15 mouse cellular contexts compared by ENCODE assay signal in genomic region chr7:43476376-43476775, GRCm38 (mm10). TPM values are rescaled to one million over a fixed set of nuclear protein-coding genes. Genes with fewer than 3 reads are reported as not detected.
A peak's percentile ranks its signal among the peaks of the same experiment; 100 is the strongest.
DNase-seq lines count a peak whose midpoint lies in the region; ATAC-seq lines count a peak whose summit lies in the region.
"Had no signal": no experiment of that assay in that cellular context is flagged by ENCODE, and none has a peak within 500 bp of the region (broad histone marks: within the 10 kb centered on the region; RNA-seq: fewer than 3 reads in every experiment).

No protein-coding gene starts in this region.

- no peak for ATAC-seq in hindbrain, embryonic 16.5 days
- 0 out of 2 replicates have a peak, but pooled peaks have one; percentile 7 for ATAC-seq in neural tube, embryonic 11.5 days (ENCODE audit: insufficient read depth, low FRiP score, low TSS enrichment)
- ATAC-seq in embryonic facial prominence, embryonic 11.5 days (replicated peaks; ENCODE audit: insufficient number of reproducible peaks, low FRiP score, low TSS enrichment, low read depth): peak; percentile 20; the same call in 1 of the 2 replicates
- 0 out of 2 replicates have a peak, but pooled peaks have one; percentile 11 for ATAC-seq in neural tube, embryonic 15.5 days (ENCODE audit: low FRiP score)

- H3K9ac ChIP-seq in hindbrain, embryonic 16.5 days (ENCODE audit: low read depth, low read length): no peak overlapping the region
- H3K9ac ChIP-seq in neural tube, embryonic 11.5 days (ENCODE audit: low read length): no peak overlapping the region; the same call in 1 of the 2 replicates
- H3K9ac ChIP-seq in embryonic facial prominence, embryonic 11.5 days (replicated peaks; ENCODE audit: low read length): no peak overlapping the region
- H3K9ac ChIP-seq in neural tube, embryonic 15.5 days (replicated peaks): no peak overlapping the region

- no peak overlapping the region for H3K4me2 ChIP-seq in hindbrain, embryonic 16.5 days (ENCODE audit: low read length)
- no peak overlapping the region for H3K4me2 ChIP-seq in neural tube, embryonic 11.5 days (ENCODE audit: low read depth)
- no peak overlapping the region for H3K4me2 ChIP-seq in embryonic facial prominence, embryonic 11.5 days (ENCODE audit: low read depth, low read length)
- no peak overlapping the region for H3K4me2 ChIP-seq in neural tube, embryonic 15.5 days

- DNase-seq in hindbrain, embryonic 10.5 days (ENCODE audit: low spot score): no peak
- peak; percentile 32 for DNase-seq in neural tube, embryonic 11.5 days (ENCODE audit: low spot score)
- DNase-seq in neural tube, embryonic 10.5 days (ENCODE audit: extremely low spot score, low spot score): no peak
- DNase-seq in embryonic facial prominence, embryonic 11.5 days (ENCODE audit: low spot score): peak; percentile 39
- DNase-seq in right cerebral cortex, postnatal 36 days (ENCODE audit: low spot score in 2 of 2): no peak
- DNase-seq: cerebellum, adult 18-20 months; right cerebral cortex, postnatal 25 days had no signal

- H3K36me3 ChIP-seq in hindbrain, embryonic 10.5 days: peaks cover 5% of the 10 kb centered on the region; the same call in 1 of the 2 replicates
- peaks cover 4% of the 10 kb centered on the region; the same call in 1 of the 2 replicates for H3K36me3 ChIP-seq in hindbrain, embryonic 16.5 days (ENCODE audit: control insufficient read depth, insufficient read depth, low read length)
- no peaks in the 10 kb centered on the region for H3K36me3 ChIP-seq in neural tube, embryonic 11.5 days (ENCODE audit: control insufficient read depth, insufficient read depth, low read length)
- H3K36me3 ChIP-seq in embryonic facial prominence, embryonic 11.5 days (replicated peaks; ENCODE audit: control insufficient read depth, insufficient read depth, low read depth, low read length): no peaks in the 10 kb centered on the region
- peaks cover 29% of the 10 kb centered on the region for H3K36me3 ChIP-seq in neural tube, embryonic 15.5 days

- WGBS in hindbrain, embryonic 10.5 days: 2% methylated on average over 13 of the region's 13 CpGs
- 15% methylated on average over 13 of the region's 13 CpGs for WGBS in hindbrain, embryonic 16.5 days
- 7% methylated on average over 13 of the region's 13 CpGs for WGBS in neural tube, embryonic 11.5 days
- WGBS in embryonic facial prominence, embryonic 11.5 days: 2% methylated on average over 13 of the region's 13 CpGs
- 10% methylated on average over 13 of the region's 13 CpGs for WGBS in neural tube, embryonic 15.5 days

- H3K27ac ChIP-seq in hindbrain, embryonic 10.5 days: no peak overlapping the region
- no peak overlapping the region for H3K27ac ChIP-seq in hindbrain, embryonic 16.5 days (ENCODE audit: low read depth, low read length)
- no peak overlapping the region for H3K27ac ChIP-seq in neural tube, embryonic 11.5 days (ENCODE audit: low read depth, low read length)
- no peak overlapping the region for H3K27ac ChIP-seq in embryonic facial prominence, embryonic 11.5 days (replicated peaks; ENCODE audit: low read depth, low read length)
- H3K27ac ChIP-seq in neural tube, embryonic 15.5 days (replicated peaks): no peak overlapping the region

- H3K4me1 ChIP-seq in hindbrain, embryonic 10.5 days (replicated peaks): peaks cover 21% of the 10 kb centered on the region
- no peaks in the 10 kb centered on the region for H3K4me1 ChIP-seq in hindbrain, embryonic 16.5 days (ENCODE audit: control insufficient read depth, insufficient read depth, low read depth, low read length)
- no peaks in the 10 kb centered on the region for H3K4me1 ChIP-seq in neural tube, embryonic 11.5 days (ENCODE audit: control insufficient read depth, insufficient read depth, low read length)
- H3K4me1 ChIP-seq in embryonic facial prominence, embryonic 11.5 days (ENCODE audit: control insufficient read depth, insufficient read depth, low read length): no peaks in the 10 kb centered on the region
- no peaks in the 10 kb centered on the region for H3K4me1 ChIP-seq in neural tube, embryonic 15.5 days

- H3K4me3 ChIP-seq in hindbrain, embryonic 10.5 days: peak overlapping the region; percentile 25
- H3K4me3 ChIP-seq in hindbrain, embryonic 16.5 days (ENCODE audit: low read length): no peak overlapping the region
- no peak overlapping the region for H3K4me3 ChIP-seq in neural tube, embryonic 11.5 days (ENCODE audit: low read depth, low read length)
- no peak overlapping the region for H3K4me3 ChIP-seq in embryonic facial prominence, embryonic 11.5 days (ENCODE audit: low read depth, low read length)
- H3K4me3 ChIP-seq in neural tube, embryonic 15.5 days (replicated peaks): no peak overlapping the region

- H3K27me3 ChIP-seq in hindbrain, embryonic 10.5 days (ENCODE audit: insufficient read depth, poor library complexity, severe bottlenecking): peaks cover 56% of the 10 kb centered on the region
- H3K27me3 ChIP-seq in hindbrain, embryonic 16.5 days (replicated peaks; ENCODE audit: control insufficient read depth, insufficient read depth, low read length): peaks cover 12% of the 10 kb centered on the region
- H3K27me3 ChIP-seq in neural tube, embryonic 11.5 days (ENCODE audit: control insufficient read depth, insufficient read depth, low read length): peaks cover 32% of the 10 kb centered on the region
- H3K27me3 ChIP-seq in embryonic facial prominence, embryonic 11.5 days (ENCODE audit: control insufficient read depth, insufficient read depth, low read length): peaks cover 20% of the 10 kb centered on the region
- peaks cover 38% of the 10 kb centered on the region for H3K27me3 ChIP-seq in neural tube, embryonic 15.5 days (replicated peaks)

- no peaks in the 10 kb centered on the region for H3K9me3 ChIP-seq in hindbrain, embryonic 10.5 days
- no peaks in the 10 kb centered on the region for H3K9me3 ChIP-seq in hindbrain, embryonic 16.5 days (ENCODE audit: control insufficient read depth, low read length)
- no peaks in the 10 kb centered on the region for H3K9me3 ChIP-seq in neural tube, embryonic 11.5 days (ENCODE audit: control insufficient read depth, low read length)
- H3K9me3 ChIP-seq in embryonic facial prominence, embryonic 11.5 days (replicated peaks; ENCODE audit: control insufficient read depth, low read length): no peaks in the 10 kb centered on the region
- H3K9me3 ChIP-seq in neural tube, embryonic 15.5 days (replicated peaks): no peaks in the 10 kb centered on the region

RNA-seq across cellular contexts. Expression of gene Vsig10l, which starts 13.4 kb away (rescaled TPM):
- 1.5 and 3.8 TPM in 2 replicates for polyA plus RNA-seq in hindbrain, embryonic 10.5 days (2016; fragmentation: Nextera tagmentation; extraction: Ambion mirVana)
- 20.4 and 26.1 TPM in 2 replicates for polyA plus RNA-seq in hindbrain, embryonic 16.5 days (2015; fragmentation: Nextera tagmentation; extraction: Ambion mirVana)
- polyA plus RNA-seq in neural tube, embryonic 11.5 days (2014; fragmentation: Nextera tagmentation; extraction: Ambion mirVana): 2.0 and 4.0 TPM in 2 replicates
- 1.7 and 2.0 TPM in 2 replicates for polyA plus RNA-seq in embryonic facial prominence, embryonic 11.5 days (2014; fragmentation: Nextera tagmentation; extraction: Ambion mirVana)
- polyA plus RNA-seq in neural tube, embryonic 15.5 days (2015; fragmentation: Nextera tagmentation; extraction: Ambion mirVana): 16.4 and 21.2 TPM in 2 replicates

RNA-seq across cellular contexts. Expression of gene Iglon5, which starts 13.5 kb away (rescaled TPM):
- 0.80 and 2.2 TPM in 2 replicates for polyA plus RNA-seq in hindbrain, embryonic 10.5 days (2016; fragmentation: Nextera tagmentation; extraction: Ambion mirVana)
- 9.7 and 12.0 TPM in 2 replicates for polyA plus RNA-seq in hindbrain, embryonic 16.5 days (2015; fragmentation: Nextera tagmentation; extraction: Ambion mirVana)
- polyA plus RNA-seq in neural tube, embryonic 11.5 days (2014; fragmentation: Nextera tagmentation; extraction: Ambion mirVana): 2.4 and 2.7 TPM in 2 replicates
- 1.1 and 1.5 TPM in 2 replicates for polyA plus RNA-seq in embryonic facial prominence, embryonic 11.5 days (2014; fragmentation: Nextera tagmentation; extraction: Ambion mirVana)
- 12.2 and 14.0 TPM in 2 replicates for polyA plus RNA-seq in neural tube, embryonic 15.5 days (2015; fragmentation: Nextera tagmentation; extraction: Ambion mirVana)
- polyA plus RNA-seq: liver, embryonic 16.5 days had no signal

RNA-seq across cellular contexts. Expression of gene 4931406B18Rik, which starts 29.4 kb away (rescaled TPM):
- polyA plus RNA-seq in hindbrain, embryonic 10.5 days (2016; fragmentation: Nextera tagmentation; extraction: Ambion mirVana): not detected in 2 replicates
- polyA plus RNA-seq in hindbrain, embryonic 16.5 days (2015; fragmentation: Nextera tagmentation; extraction: Ambion mirVana): 0.07 and 0.11 TPM in 2 replicates
- not detected in 2 replicates for polyA plus RNA-seq in neural tube, embryonic 11.5 days (2014; fragmentation: Nextera tagmentation; extraction: Ambion mirVana)
- polyA plus RNA-seq in embryonic facial prominence, embryonic 11.5 days (2014; fragmentation: Nextera tagmentation; extraction: Ambion mirVana): not detected in 2 replicates
- 0.08 TPM in 1 of 2 replicates, not detected in the other for polyA plus RNA-seq in neural tube, embryonic 15.5 days (2015; fragmentation: Nextera tagmentation; extraction: Ambion mirVana)
- polyA plus RNA-seq: CD4-positive, CD25-positive, alpha-beta regulatory T cell, adult 4 months; heart, embryonic 14.5 days; intestine, embryonic 14.5 days; liver, embryonic 16.5 days; stomach, embryonic 16.5 days; urinary bladder, adult 2 months had no signal

RNA-seq across cellular contexts. Expression of gene Gm45233, which starts 32.4 kb away (rescaled TPM):
- polyA plus RNA-seq in hindbrain, embryonic 10.5 days (2016; fragmentation: Nextera tagmentation; extraction: Ambion mirVana): 0.47 and 0.51 TPM in 2 replicates
- 0.49 TPM in 1 of 2 replicates, not detected in the other for polyA plus RNA-seq in hindbrain, embryonic 16.5 days (2015; fragmentation: Nextera tagmentation; extraction: Ambion mirVana)
- not detected in 2 replicates for polyA plus RNA-seq in neural tube, embryonic 11.5 days (2014; fragmentation: Nextera tagmentation; extraction: Ambion mirVana)
- not detected in 2 replicates for polyA plus RNA-seq in embryonic facial prominence, embryonic 11.5 days (2014; fragmentation: Nextera tagmentation; extraction: Ambion mirVana)
- polyA plus RNA-seq in neural tube, embryonic 15.5 days (2015; fragmentation: Nextera tagmentation; extraction: Ambion mirVana): 0.22 and 0.57 TPM in 2 replicates
- polyA plus RNA-seq: CD4-positive, CD25-positive, alpha-beta regulatory T cell, adult 4 months; heart, embryonic 14.5 days had no signal

RNA-seq across cellular contexts. Expression of gene Etfb, which starts 32.5 kb away (rescaled TPM):
- 226 and 249 TPM in 2 replicates for polyA plus RNA-seq in hindbrain, embryonic 10.5 days (2016; fragmentation: Nextera tagmentation; extraction: Ambion mirVana)
- polyA plus RNA-seq in hindbrain, embryonic 16.5 days (2015; fragmentation: Nextera tagmentation; extraction: Ambion mirVana): 140 and 142 TPM in 2 replicates
- 207 and 224 TPM in 2 replicates for polyA plus RNA-seq in neural tube, embryonic 11.5 days (2014; fragmentation: Nextera tagmentation; extraction: Ambion mirVana)
- polyA plus RNA-seq in embryonic facial prominence, embryonic 11.5 days (2014; fragmentation: Nextera tagmentation; extraction: Ambion mirVana): 240 and 251 TPM in 2 replicates
- polyA plus RNA-seq in neural tube, embryonic 15.5 days (2015; fragmentation: Nextera tagmentation; extraction: Ambion mirVana): 129 and 182 TPM in 2 replicates

Comparison
In these comparisons a context has a peak if more than half of its experiments do, and no peak if none do; other contexts are left out.
1. DNase-seq: peak in neural tube, embryonic 11.5 days (single experiment) and embryonic facial prominence, embryonic 11.5 days (single experiment); none in hindbrain, embryonic 10.5 days (single experiment), neural tube, embryonic 10.5 days (single experiment) and right cerebral cortex, postnatal 36 days (0 of 2).